Mouse (Mus musculus) embryonic facial prominence, embryonic 14.5 days (tissue): ENCODE data around the gene Zfp28. TPM values are rescaled to one million over a fixed set of nuclear protein-coding genes. Genes with fewer than 3 reads are reported as not detected.

ENCODE experiments used
- ATAC-seq: fragments of 200-750 bp; cut with Nextera tagmentation; 2 replicates; pipeline ENCODE4 v1.8.0; 2017; ENCODE audit warnings: low read depth, moderate number of reproducible peaks, moderate TSS enrichment
- DNase-seq: peaks from one replicate; pipeline ENCODE4 v3.0.0-alpha.2; 2015; ENCODE audit warnings: low spot score
- H3K27ac ChIP-seq: fragments of 300-500 bp; sonication (generic); replicated peaks from 2 replicates; pipeline ENCODE4 v1.5.1; 2014; ENCODE audit warnings: low read depth, mild to moderate bottlenecking, low read length, moderate library complexity
- H3K27me3 ChIP-seq: fragments of 300-500 bp; sonication (generic); replicated peaks from 2 replicates; pipeline ENCODE4 v1.6.1; 2014; ENCODE audit warnings: low read length; ENCODE audit not compliant: control insufficient read depth, insufficient read depth
- H3K36me3 ChIP-seq: fragments of 300-500 bp; sonication (generic); 2 replicates; pipeline ENCODE4 v1.6.1; 2014; ENCODE audit warnings: low read length, mixed read lengths; ENCODE audit not compliant: control insufficient read depth, insufficient read depth
- H3K4me1 ChIP-seq: fragments of 300-500 bp; sonication (generic); 2 replicates; pipeline ENCODE4 v1.6.1; 2014; ENCODE audit warnings: antibody characterized with exemption, low read length; ENCODE audit not compliant: control insufficient read depth, insufficient read depth
- H3K4me2 ChIP-seq: fragments of 300-500 bp; sonication (generic); 2 replicates; pipeline ENCODE4 v1.6.1; 2014; ENCODE audit warnings: low read depth, mild to moderate bottlenecking, low read length, moderate library complexity, mixed read lengths
- H3K4me3 ChIP-seq: fragments of 300-500 bp; sonication (generic); 2 replicates; pipeline ENCODE4 v1.5.1; 2014; ENCODE audit warnings: low read depth, mild to moderate bottlenecking, low read length
- H3K9ac ChIP-seq: fragments of 300-500 bp; sonication (generic); 2 replicates; pipeline ENCODE4 v1.6.1; 2014; ENCODE audit warnings: low read depth, mild to moderate bottlenecking, low read length, moderate library complexity, mixed read lengths
- H3K9me3 ChIP-seq: fragments of 300-500 bp; sonication (generic); 2 replicates; pipeline ENCODE4 v1.6.1; 2016; ENCODE audit warnings: low read length; ENCODE audit not compliant: control insufficient read depth
- WGBS: fragments of 180-500 bp; shearing (Covaris S2); extraction: QIAGEN DNeasy Blood & Tissue Kit; methylation state at CpG from one replicate; pipeline ENCODE4 v1.1.7; 2014; 5-methylcytosine and 5-hydroxymethylcytosine counted together
- polyA plus RNA-seq: library from polyadenylated mRNA; unstranded; fragments of >200 nt; fragmentation: Nextera tagmentation; extraction: Ambion mirVana; gene quantifications from 2 replicates; pipeline ENCODE4 v1.2.1, GENCODE M21; 2014

The Zfp28 gene
- polyA plus RNA-seq, 1 experiment from 2014 or later, result 8.5 TPM

DNA sequence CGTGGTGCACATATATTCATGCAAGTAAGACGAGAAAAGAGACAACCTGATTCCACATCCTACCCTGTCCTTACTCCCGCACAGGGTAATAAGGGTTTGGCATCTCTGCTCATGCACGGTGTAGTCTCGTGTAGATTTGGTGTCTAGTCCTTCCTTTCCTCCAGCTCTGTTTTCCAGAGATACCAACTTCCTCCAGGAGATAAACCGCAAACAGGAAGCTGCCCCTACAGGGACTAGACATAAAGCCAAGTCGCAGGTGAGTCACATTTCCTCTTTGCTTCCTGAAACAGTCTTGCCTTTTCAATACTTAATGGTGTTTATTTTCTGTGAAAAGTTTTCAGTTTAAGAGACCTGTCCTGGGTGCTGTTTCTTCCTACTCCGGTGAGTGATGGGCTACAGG, 916 bp downstream of the Zfp28 start:
- no peaks in the 10 kb centered on the region for H3K9me3 ChIP-seq
- peak overlapping the region; percentile 75 for H3K4me2 ChIP-seq
- 65% methylated on average over 8 of the region's 8 CpGs for WGBS
- no peak overlapping the region for H3K27ac ChIP-seq
- H3K9ac ChIP-seq, result peak overlapping the region; percentile 72
- no peak for DNase-seq
- no peaks in the 10 kb centered on the region for H3K27me3 ChIP-seq
- H3K4me3 ChIP-seq, result peak overlapping the region; percentile 63
- peaks cover 5% of the 10 kb centered on the region; the same call in 1 of the 2 replicates for H3K36me3 ChIP-seq
- ATAC-seq, result no peak
- no peaks in the 10 kb centered on the region for H3K4me1 ChIP-seq

DNA sequence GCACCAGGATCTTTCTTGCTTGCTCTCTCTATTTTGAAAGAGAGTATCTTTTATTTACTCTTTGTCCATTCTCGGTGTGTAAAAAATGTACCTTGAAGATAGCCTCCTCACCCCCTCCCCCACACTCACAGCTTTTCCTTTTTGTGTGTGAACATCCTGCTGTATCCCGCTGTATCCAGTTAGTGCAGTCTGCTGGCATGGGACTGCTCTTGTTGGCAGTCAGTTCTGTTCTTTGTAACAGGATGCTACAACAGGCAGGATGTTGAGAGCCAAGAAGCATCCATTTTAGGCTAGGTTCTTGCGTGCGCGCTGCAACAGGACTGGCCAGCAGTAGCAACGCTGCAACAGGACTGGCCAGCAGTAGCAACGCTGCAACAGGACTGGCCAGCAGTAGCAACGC, 3.9 kb downstream of the Zfp28 start:
- no peak for DNase-seq
- H3K27ac ChIP-seq, result no peak overlapping the region
- no peaks in the 10 kb centered on the region for H3K27me3 ChIP-seq
- no peaks in the 10 kb centered on the region for H3K9me3 ChIP-seq
- H3K4me2 ChIP-seq, result no peak overlapping the region
- no peaks in the 10 kb centered on the region for H3K4me1 ChIP-seq
- no peak for ATAC-seq
- H3K9ac ChIP-seq, result no peak overlapping the region
- 88% methylated on average over 7 of the region's 8 CpGs for WGBS
- H3K36me3 ChIP-seq, result peaks cover 22% of the 10 kb centered on the region
- H3K4me3 ChIP-seq, result no peak overlapping the region

DNA sequence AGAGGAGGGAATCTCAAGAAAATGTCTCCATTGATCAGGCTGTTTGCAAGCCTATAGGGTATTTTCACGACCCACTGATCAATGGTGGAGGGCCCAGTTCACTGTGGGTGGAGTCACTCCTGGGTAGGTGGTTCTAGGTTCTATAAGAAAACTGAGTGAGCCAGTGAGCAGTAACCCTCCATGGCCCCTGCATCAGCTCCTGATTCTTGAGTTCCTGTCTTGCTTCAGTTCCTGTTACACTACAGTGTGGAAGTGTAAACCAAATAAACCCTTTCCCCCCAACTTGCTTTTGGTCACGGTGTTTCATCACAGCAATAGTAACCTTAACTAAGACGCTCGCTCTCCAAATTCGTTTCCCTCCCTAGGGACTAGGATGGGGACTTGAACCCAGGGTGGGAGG, 5.9 kb downstream of the Zfp28 start:
- H3K4me1 ChIP-seq, result no peaks in the 10 kb centered on the region
- H3K9ac ChIP-seq, result no peak overlapping the region
- ATAC-seq (no peak), DNase-seq (no peak)
- peaks cover 42% of the 10 kb centered on the region for H3K36me3 ChIP-seq
- no peak overlapping the region for H3K4me2 ChIP-seq
- H3K27ac ChIP-seq, result no peak overlapping the region
- H3K4me3 ChIP-seq, result no peak overlapping the region
- H3K9me3 ChIP-seq, result no peaks in the 10 kb centered on the region
- 83% methylated on average over 5 of the region's 5 CpGs for WGBS
- H3K27me3 ChIP-seq, result no peaks in the 10 kb centered on the region

DNA sequence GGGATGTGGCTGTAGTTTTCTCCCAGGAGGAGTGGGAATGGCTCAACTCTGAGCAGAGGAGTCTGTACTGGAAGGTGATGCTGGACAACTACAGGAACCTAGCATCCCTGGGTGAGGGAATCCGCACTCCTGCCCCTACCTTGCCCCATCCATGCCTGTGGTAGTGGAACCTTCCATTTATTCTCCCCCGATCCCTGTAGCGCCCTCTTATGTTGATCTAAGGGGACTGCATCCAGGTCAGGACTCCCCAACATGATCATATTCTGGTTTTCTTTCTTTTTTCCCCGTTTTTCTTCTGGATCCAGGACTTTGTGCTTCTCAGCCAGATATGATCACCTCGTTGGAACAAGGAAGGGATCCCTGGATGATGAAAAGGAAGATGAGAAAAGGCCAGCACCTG, 6.4 kb downstream of the Zfp28 start:
- Histone ChIP-seq H3K9ac (no peak overlapping the region), H3K36me3 (peaks cover 47% of the 10 kb centered on the region), H3K4me2 (no peak overlapping the region), H3K4me1 (no peaks in the 10 kb centered on the region), H3K27ac (no peak overlapping the region), H3K9me3 (no peaks in the 10 kb centered on the region), H3K27me3 (no peaks in the 10 kb centered on the region), H3K4me3 (no peak overlapping the region)
- DNase-seq, result no peak
- ATAC-seq, result no peak
- WGBS, result 73% methylated on average over 5 of the region's 5 CpGs

DNA sequence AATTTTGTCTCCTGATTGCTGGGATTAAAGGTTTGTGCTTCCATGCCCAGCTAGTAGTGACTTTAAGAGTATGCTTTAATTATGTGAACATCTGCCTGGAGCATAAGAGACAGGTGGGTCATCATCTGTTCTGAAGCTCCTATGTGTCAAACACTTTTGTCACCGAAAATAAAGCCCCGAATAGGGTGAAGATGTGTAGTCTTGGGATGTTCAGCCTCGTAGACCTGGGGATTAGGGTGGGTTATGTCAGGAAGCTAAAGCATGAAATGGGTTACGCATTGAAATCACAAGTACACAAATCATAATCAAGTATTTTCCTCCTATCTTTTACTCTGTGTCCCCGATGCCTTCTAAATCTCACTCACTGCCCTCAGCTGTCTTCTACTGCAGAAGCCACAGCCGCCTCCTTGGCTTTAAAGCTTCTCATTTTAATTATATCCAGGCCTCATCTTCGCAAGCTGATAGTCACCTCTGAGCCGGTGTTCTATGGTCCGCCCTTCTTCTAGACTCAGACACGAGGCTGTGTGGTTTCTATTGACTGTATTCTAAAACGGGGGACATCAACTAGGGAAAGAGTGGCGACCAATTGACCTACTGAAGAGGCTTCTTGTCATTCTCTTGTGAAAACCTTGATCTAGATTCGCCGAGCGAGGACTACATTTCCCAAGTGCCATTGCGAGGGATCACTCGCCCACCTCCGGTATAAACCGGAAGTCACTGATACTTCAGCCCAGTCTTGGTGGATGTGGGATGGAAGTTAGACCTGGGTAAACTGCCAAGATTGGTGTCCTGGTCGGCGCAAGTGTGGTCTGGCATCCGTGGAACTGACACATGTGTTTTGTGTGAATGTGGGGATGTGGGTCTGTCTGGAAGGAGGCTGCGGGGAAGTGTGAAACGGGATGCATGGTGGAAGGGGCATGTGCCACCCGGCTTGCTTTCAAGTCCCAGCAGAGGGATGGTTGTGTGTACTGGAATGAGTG, 15.2 kb downstream of the Zfp28 start, which contains the start of gene Smim17:
Gene Smim17 (plus strand): TSS at position 720 of the 980 bp plus-strand sequence.
- ATAC-seq (peak; percentile 76; the same call in 1 of the 2 replicates), DNase-seq (peak; percentile 75)
- Histone ChIP-seq H3K9ac (peak within 1 kb of the TSS; percentile 60), H3K36me3 (peaks cover 25% of the 10 kb centered on the region), H3K27me3 (no peaks in the 10 kb centered on the region), H3K4me1 (no peaks in the 10 kb centered on the region), H3K4me3 (peak within 1 kb of the TSS; percentile 49), H3K27ac (no peak within 1 kb of the TSS), H3K4me2 (peak within 1 kb of the TSS; percentile 62), H3K9me3 (no peaks in the 10 kb centered on the region)
- 24% methylated on average over 25 of the region's 25 CpGs for WGBS

DNA sequence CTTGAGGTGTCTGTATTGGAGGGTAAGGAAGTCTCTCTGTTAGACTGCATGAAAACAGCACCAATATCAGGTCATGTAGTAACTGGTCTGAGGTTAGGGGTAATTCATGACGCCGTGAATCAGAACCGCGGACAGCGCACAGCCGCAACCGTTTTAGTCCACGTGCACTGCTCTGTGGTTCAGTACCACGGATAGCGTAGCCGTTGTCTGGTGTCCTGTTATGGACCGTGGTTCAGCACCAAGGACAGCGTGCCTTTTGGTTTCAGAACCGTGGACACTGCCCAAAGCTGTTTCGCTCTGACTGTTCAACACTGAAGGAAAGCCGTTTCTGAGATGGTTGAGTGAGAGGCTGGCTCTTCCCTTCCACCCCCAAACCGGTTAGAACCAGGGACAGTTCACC, 26.9 kb downstream of the Zfp28 start, which contains the start of gene Gm20715:
Gene Gm20715 (plus strand): TSS at position 235 of the 400 bp plus-strand sequence.
- no peak within 1 kb of the TSS for H3K27ac ChIP-seq
- no peaks in the 10 kb centered on the region for H3K4me1 ChIP-seq
- H3K27me3 ChIP-seq, result no peaks in the 10 kb centered on the region
- no peak within 1 kb of the TSS for H3K9ac ChIP-seq
- no peak within 1 kb of the TSS for H3K4me3 ChIP-seq
- DNase-seq (peak; percentile 97), ATAC-seq (peak; percentile 97)
- H3K9me3 ChIP-seq, result no peaks in the 10 kb centered on the region
- under 1% methylated on average over 17 of the region's 17 CpGs for WGBS
- no peak within 1 kb of the TSS for H3K4me2 ChIP-seq
- H3K36me3 ChIP-seq, result no peaks in the 10 kb centered on the region

DNA sequence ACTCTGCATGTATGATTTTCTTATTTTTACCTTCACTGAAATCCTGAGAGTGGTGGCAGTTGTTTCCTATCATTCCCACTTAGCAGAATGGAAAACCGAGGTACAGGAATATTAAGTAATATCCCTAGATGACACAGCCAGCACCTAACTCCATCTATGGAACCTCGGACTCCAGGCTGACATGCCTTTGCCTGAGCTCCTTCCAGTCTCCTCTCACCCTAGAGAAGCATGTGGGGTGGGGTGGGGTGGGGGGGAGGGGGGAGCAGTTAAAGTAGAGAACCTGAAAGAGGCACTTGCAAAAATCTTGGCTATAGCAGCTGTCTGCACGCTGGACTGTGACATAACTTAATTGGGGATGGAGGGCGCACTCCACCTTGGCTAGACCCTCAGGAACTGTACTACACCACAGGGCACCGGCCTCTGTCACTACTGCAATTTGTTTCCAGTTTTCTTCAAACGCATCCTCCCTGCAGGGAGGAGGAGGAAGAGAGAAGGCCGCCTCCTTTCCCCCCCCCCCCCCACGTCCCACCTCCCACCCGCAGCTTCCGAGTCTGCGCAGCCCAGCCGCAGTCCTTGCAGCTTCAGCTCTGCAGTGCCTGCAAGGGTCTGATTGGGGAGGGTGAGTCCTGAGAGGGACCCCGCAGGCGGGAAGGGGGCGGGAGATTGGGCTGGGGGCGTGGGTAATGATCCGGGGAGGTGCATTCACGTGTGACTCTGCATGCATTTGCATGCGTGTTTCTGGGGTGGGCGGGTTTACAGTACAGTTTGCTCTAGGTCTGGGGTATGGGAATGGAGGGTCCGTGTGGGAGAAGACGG, 31.7 kb downstream of the Zfp28 start:
- H3K4me1 ChIP-seq, result no peaks in the 10 kb centered on the region
- H3K4me2 ChIP-seq, result no peak overlapping the region
- ATAC-seq, result peak; percentile 65; the same call in 1 of the 2 replicates

GRCm38 (mm10) chr7:6415442-6415787, 32.3 kb downstream of the Zfp28 start:
- H3K9ac ChIP-seq, result no peak overlapping the region
- no peaks in the 10 kb centered on the region for H3K36me3 ChIP-seq
- H3K9me3 ChIP-seq, result no peaks in the 10 kb centered on the region
- H3K4me3 ChIP-seq, result no peak overlapping the region
- H3K27ac ChIP-seq, result no peak overlapping the region
- 15% methylated on average over 8 of the region's 8 CpGs for WGBS
- no peak for DNase-seq
- ATAC-seq, result no peak
- no peaks in the 10 kb centered on the region for H3K27me3 ChIP-seq
- no peak overlapping the region for H3K4me2 ChIP-seq
- H3K4me1 ChIP-seq, result no peaks in the 10 kb centered on the region

More for the DNA sequence above, 31.7 kb downstream of the Zfp28 start:
- 5% methylated on average over 18 of the region's 22 CpGs for WGBS
- no peak overlapping the region for H3K9ac ChIP-seq
- H3K4me3 ChIP-seq, result no peak overlapping the region
- no peaks in the 10 kb centered on the region for H3K36me3 ChIP-seq
- H3K9me3 ChIP-seq, result no peaks in the 10 kb centered on the region
- no peak for DNase-seq
- H3K27me3 ChIP-seq, result no peaks in the 10 kb centered on the region
- no peak overlapping the region for H3K27ac ChIP-seq
